Mouse (Mus musculus) small intestine, adult 2 months (tissue): ENCODE results near the gene Sgms1.

Experiments
- CTCF ChIP-seq: fragments of 200-500 bp; IDR thresholded peaks from 2 replicates; pipeline ENCODE4 v1.5.1; 2012; ENCODE audit warnings: low read depth, mild to moderate bottlenecking, control low read depth, inconsistent platforms, low read length, moderate library complexity, mixed read lengths; ENCODE audit not compliant: insufficient replicate concordance, insufficient read length; ENCODE audit errors: extremely low read depth
- POLR2A ChIP-seq: fragments of 200-500 bp; IDR thresholded peaks from 2 replicates; pipeline ENCODE4 v1.6.1; 2012; ENCODE audit warnings: low read depth, mild to moderate bottlenecking, control low read depth, inconsistent platforms, low read length, moderate library complexity

- TF ChIP-seq CTCF: no peak
- no peak for TF ChIP-seq POLR2A
Observed at GRCm38 (mm10) chr19:32142383-32142782, 247.1 kb downstream of the Sgms1 start.
